Mouse (Mus musculus) heart, embryonic 14.5 days (tissue): ENCODE results near the gene Atp9a. TPM values are rescaled to one million over a fixed set of nuclear protein-coding genes. Genes with fewer than 3 reads are reported as not detected.

Source experiments
- ATAC-seq: fragments of 200-750 bp; cut with Nextera tagmentation; 2 replicates; pipeline ENCODE4 v1.8.0; 2017; ENCODE audit warnings: low read depth, moderate TSS enrichment; ENCODE audit not compliant: insufficient number of reproducible peaks, insufficient read depth, low FRiP score
- H3K27ac ChIP-seq, 2 experiments: fragments of 200-500 bp in 1 of 2; fragments of 300-500 bp in 1 of 2; sonication (generic) in 1 of 2; replicated peaks in 1 of 2; 2 replicates each; pipeline ENCODE4 v1.5.1; 2012 to 2014; ENCODE audit warnings: low read depth in 2 of 2, low read length in 2 of 2, control low read depth in 1 of 2, mild to moderate bottlenecking in 1 of 2, mixed read lengths in 1 of 2; ENCODE audit not compliant: control insufficient read depth in 1 of 2, insufficient read depth in 1 of 2
- H3K27me3 ChIP-seq: fragments of 300-500 bp; sonication (generic); 2 replicates; pipeline ENCODE4 v1.6.1; 2014; ENCODE audit warnings: mild to moderate bottlenecking, low read length, control low read depth; ENCODE audit not compliant: control insufficient read depth, insufficient read depth
- H3K36me3 ChIP-seq: fragments of 300-500 bp; sonication (generic); 2 replicates; pipeline ENCODE4 v1.6.1; 2014; ENCODE audit warnings: mild to moderate bottlenecking, control low read depth, low read length, mixed read lengths; ENCODE audit not compliant: control insufficient read depth, insufficient read depth
- H3K4me1 ChIP-seq, 2 experiments: fragments of 200-500 bp in 1 of 2; fragments of 300-500 bp in 1 of 2; sonication (generic) in 1 of 2; 2 replicates each; pipeline ENCODE4 v1.6.1; 2012 to 2014; ENCODE audit warnings: low read length in 2 of 2, control low read depth in 1 of 2, mixed read lengths in 1 of 2; ENCODE audit not compliant: control insufficient read depth in 2 of 2, insufficient read depth in 2 of 2
- H3K4me2 ChIP-seq: fragments of 300-500 bp; sonication (generic); 2 replicates; pipeline ENCODE4 v1.6.1; 2014; ENCODE audit warnings: mild to moderate bottlenecking, low read length
- H3K4me3 ChIP-seq, 2 experiments: fragments of 200-500 bp in 1 of 2; fragments of 300-500 bp in 1 of 2; sonication (generic) in 1 of 2; 2 replicates each; pipeline ENCODE4 v1.5.1; 2012 to 2014; ENCODE audit warnings: low read length in 2 of 2, mild to moderate bottlenecking in 2 of 2, control low read depth in 1 of 2, low read depth in 1 of 2, moderate library complexity in 1 of 2; ENCODE audit not compliant: control insufficient read depth in 1 of 2, insufficient read depth in 1 of 2
- H3K9ac ChIP-seq: fragments of 300-500 bp; sonication (generic); 2 replicates; pipeline ENCODE4 v1.6.1; 2014; ENCODE audit warnings: mild to moderate bottlenecking, low read length
- H3K9me3 ChIP-seq: fragments of 300-500 bp; sonication (generic); 2 replicates; pipeline ENCODE4 v1.6.1; 2016; ENCODE audit warnings: low read length, control low read depth; ENCODE audit not compliant: control insufficient read depth
- WGBS: fragments of 180-500 bp; shearing (Covaris S2); extraction: QIAGEN DNeasy Blood & Tissue Kit; methylation state at CpG from one replicate; pipeline ENCODE4 v1.1.7; 2014; 5-methylcytosine and 5-hydroxymethylcytosine counted together
- polyA plus RNA-seq: library from polyadenylated mRNA; unstranded; fragments of >200 nt; fragmentation: Nextera tagmentation; extraction: Ambion mirVana; gene quantifications from 2 replicates; pipeline ENCODE4 v1.2.1, GENCODE M21; 2014

The Atp9a gene
- polyA plus RNA-seq, 1 experiment from 2014 or later: 12.9 TPM

- Histone ChIP-seq H3K9ac (no peak overlapping the region), H3K9me3 (0 out of 2 replicates have a peak, but pooled peaks cover 4% of the 10 kb centered on the region), H3K4me2 (peak overlapping the region; percentile 46; the same call in 1 of the 2 replicates), H3K27ac (no peak overlapping the region), H3K27me3 (no peaks in the 10 kb centered on the region), H3K4me3 (no peak overlapping the region), H3K4me1 (peaks cover 6 to 7% of the 10 kb centered on the region in 2 experiments; a peak in 2 of 4 replicates), H3K36me3 (no peaks in the 10 kb centered on the region)
- 83% methylated on average over 7 of the region's 7 CpGs for WGBS
- no peak for ATAC-seq
Observed at GRCm38 (mm10) chr2:168695027-168695403, 47.2 kb downstream of the Atp9a start.

- Histone ChIP-seq H3K27me3 (no peaks in the 10 kb centered on the region), H3K27ac (no peak overlapping the region), H3K4me1 (peaks cover 6 to 7% of the 10 kb centered on the region in 2 experiments; a peak in 2 of 4 replicates), H3K4me3 (peak overlapping the region; percentile 2 to 24; a peak in 2 of 4 replicates), H3K36me3 (no peaks in the 10 kb centered on the region), H3K9ac (peak overlapping the region; percentile 62), H3K4me2 (peak overlapping the region; percentile 46), H3K9me3 (0 out of 2 replicates have a peak, but pooled peaks cover 4% of the 10 kb centered on the region)
- 15% methylated on average over 27 of the region's 27 CpGs for WGBS
- no peak for ATAC-seq
Observed at GRCm38 (mm10) chr2:168694379-168695026, 47.7 kb downstream of the Atp9a start.

- H3K9ac ChIP-seq: no peak overlapping the region
- peaks cover 6 to 7% of the 10 kb centered on the region in 2 experiments; a peak in 2 of 4 replicates for H3K4me1 ChIP-seq
- no peak overlapping the region for H3K4me2 ChIP-seq
- H3K27me3 ChIP-seq: no peaks in the 10 kb centered on the region
- 0 out of 2 replicates have a peak, but pooled peaks cover 4% of the 10 kb centered on the region for H3K9me3 ChIP-seq
- ATAC-seq: no peak
- WGBS: 51% methylated on average over 6 of the region's 6 CpGs
- H3K4me3 ChIP-seq: no peak overlapping the region
- H3K27ac ChIP-seq: no peak overlapping the region
- no peaks in the 10 kb centered on the region for H3K36me3 ChIP-seq
Observed at GRCm38 (mm10) chr2:168691774-168692173, 50.4 kb downstream of the Atp9a start.

- Histone ChIP-seq H3K9me3 (no peaks in the 10 kb centered on the region), H3K9ac (no peak overlapping the region), H3K27me3 (no peaks in the 10 kb centered on the region), H3K4me2 (no peak overlapping the region), H3K4me3 (no peak overlapping the region), H3K36me3 (no peaks in the 10 kb centered on the region), H3K27ac (no peak overlapping the region), H3K4me1 (no peaks in the 10 kb centered on the region; a peak in 1 of 4 replicates)
- ATAC-seq: no peak
- WGBS: 90% methylated on average over 12 of the region's 12 CpGs
Observed at GRCm38 (mm10) chr2:168687326-168687725, 54.9 kb downstream of the Atp9a start.

- Histone ChIP-seq H3K27me3 (no peaks in the 10 kb centered on the region), H3K4me1 (no peaks in the 10 kb centered on the region; a peak in 1 of 4 replicates), H3K36me3 (peaks cover 11% of the 10 kb centered on the region; the same call in 1 of the 2 replicates), H3K9me3 (no peaks in the 10 kb centered on the region), H3K27ac (no peak overlapping the region), H3K4me2 (no peak overlapping the region), H3K9ac (no peak overlapping the region), H3K4me3 (no peak overlapping the region)
- no peak for ATAC-seq
- 94% methylated on average over 9 of the region's 9 CpGs for WGBS
Observed at GRCm38 (mm10) chr2:168685909-168686308, 56.3 kb downstream of the Atp9a start.

- no peak overlapping the region for H3K27ac ChIP-seq
- no peaks in the 10 kb centered on the region for H3K27me3 ChIP-seq
- 56% methylated on average over 3 of the region's 3 CpGs for WGBS
- H3K4me3 ChIP-seq: no peak overlapping the region
- no peak overlapping the region for H3K4me2 ChIP-seq
- H3K9ac ChIP-seq: no peak overlapping the region
- H3K9me3 ChIP-seq: 0 out of 2 replicates have a peak, but pooled peaks cover 1% of the 10 kb centered on the region
- no peak for ATAC-seq
- H3K36me3 ChIP-seq: peaks cover 14% of the 10 kb centered on the region; the same call in 1 of the 2 replicates
- no peaks in the 10 kb centered on the region; a peak in 1 of 4 replicates for H3K4me1 ChIP-seq
Observed at GRCm38 (mm10) chr2:168684695-168685094, 57.5 kb downstream of the Atp9a start.

- Histone ChIP-seq H3K4me1 (no peaks in the 10 kb centered on the region; a peak in 1 of 4 replicates), H3K27ac (no peak overlapping the region), H3K36me3 (peaks cover 14% of the 10 kb centered on the region; the same call in 1 of the 2 replicates), H3K27me3 (no peaks in the 10 kb centered on the region), H3K4me3 (no peak overlapping the region), H3K9me3 (0 out of 2 replicates have a peak, but pooled peaks cover 3% of the 10 kb centered on the region), H3K4me2 (no peak overlapping the region), H3K9ac (no peak overlapping the region)
- WGBS: 44% methylated on average over 15 of the region's 15 CpGs
- no peak for ATAC-seq
Observed at GRCm38 (mm10) chr2:168683520-168684150, 58.6 kb downstream of the Atp9a start.
